Mouse (Mus musculus) limb, embryonic 10.5 days (tissue): ENCODE data around the gene Rabgap1l. TPM values are rescaled to one million over a fixed set of nuclear protein-coding genes. Genes with fewer than 3 reads are reported as not detected.
A peak's percentile ranks its signal among the peaks of the same experiment; 100 is the strongest.

Experiments used
- DNase-seq: peaks from one replicate; pipeline ENCODE4 v3.0.0-alpha.2; 2017; ENCODE audit warnings: low spot score
- H3K27ac ChIP-seq: fragments of 300-500 bp; sonication (generic); 2 replicates; pipeline ENCODE4 v1.5.1; 2016; ENCODE audit warnings: mild to moderate bottlenecking
- H3K27me3 ChIP-seq: fragments of 300-500 bp; sonication (generic); 2 replicates; pipeline ENCODE4 v1.6.1; 2016; ENCODE audit warnings: low read depth, mild to moderate bottlenecking; ENCODE audit not compliant: poor library complexity, severe bottlenecking
- H3K36me3 ChIP-seq: fragments of 300-500 bp; sonication (generic); 2 replicates; pipeline ENCODE4 v1.6.1; 2016; ENCODE audit warnings: mild to moderate bottlenecking, moderate library complexity
- H3K4me1 ChIP-seq: fragments of 300-500 bp; sonication (generic); 2 replicates; pipeline ENCODE4 v1.6.1; 2016
- H3K4me3 ChIP-seq: fragments of 300-500 bp; sonication (generic); 2 replicates; pipeline ENCODE4 v1.5.1; 2016; ENCODE audit warnings: mild to moderate bottlenecking, moderate library complexity
- H3K9me3 ChIP-seq: fragments of 300-500 bp; sonication (generic); replicated peaks from 2 replicates; pipeline ENCODE4 v1.6.1; 2016; ENCODE audit warnings: mild to moderate bottlenecking
- WGBS: fragments of 180-500 bp; shearing (Covaris S2); methylation state at CpG from one replicate; pipeline ENCODE4 v1.1.7; 2016; 5-methylcytosine and 5-hydroxymethylcytosine counted together
- polyA plus RNA-seq: library from polyadenylated mRNA; unstranded; fragments of >200 nt; fragmentation: Nextera tagmentation; extraction: Ambion mirVana; gene quantifications from 2 replicates; pipeline ENCODE4 v1.2.1, GENCODE M21; 2016

Gene Rabgap1l
- polyA plus RNA-seq = 9.0 and 12.5 TPM in 2 replicates

DNA sequence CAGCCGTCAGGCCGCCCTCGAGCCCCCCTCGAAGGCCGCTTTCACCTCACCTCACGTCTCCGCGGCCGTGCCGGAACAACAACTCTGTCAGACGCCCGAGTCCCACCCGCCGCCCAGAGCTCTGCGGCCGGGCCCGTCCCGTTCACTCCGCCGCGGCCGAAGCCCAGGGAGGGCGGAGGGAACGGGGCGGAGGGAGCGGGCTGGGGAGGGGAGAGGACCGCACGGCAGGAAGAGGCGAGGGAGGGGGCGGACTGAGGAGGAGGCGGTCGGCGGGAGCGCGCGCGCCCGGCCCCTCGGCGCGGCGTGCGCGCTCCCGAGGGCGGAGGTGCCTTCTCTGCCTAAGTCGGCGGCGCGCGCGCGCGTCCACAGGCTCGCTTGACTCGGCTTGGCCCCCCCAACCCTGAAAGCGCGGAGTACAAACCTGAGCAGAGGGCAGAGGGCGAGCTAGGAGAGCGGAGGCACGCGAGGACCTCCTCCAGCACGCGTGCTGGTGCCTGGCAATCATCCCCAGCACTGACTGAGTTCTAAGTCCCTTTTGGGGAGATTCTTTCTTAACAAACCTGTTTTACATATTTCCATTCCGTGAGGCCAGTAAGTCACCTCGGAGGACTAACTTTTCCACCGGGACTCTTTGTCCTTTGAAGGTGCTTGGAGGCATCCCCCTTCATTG, at the start of gene Rabgap1l:
Gene Rabgap1l (minus strand): TSS at position 526 of the 670 bp plus-strand sequence.
- peaks cover 10% of the 10 kb centered on the region for H3K4me1 ChIP-seq
- H3K9me3 ChIP-seq = no peaks in the 10 kb centered on the region
- under 1% methylated on average over 67 of the region's 67 CpGs for WGBS
- peak within 1 kb of the TSS; percentile 93 for H3K27ac ChIP-seq
- H3K4me3 ChIP-seq = peak within 1 kb of the TSS; percentile 96
- H3K27me3 ChIP-seq = no peaks in the 10 kb centered on the region
- no peaks in the 10 kb centered on the region for H3K36me3 ChIP-seq
- peak; percentile 92 for DNase-seq

DNA sequence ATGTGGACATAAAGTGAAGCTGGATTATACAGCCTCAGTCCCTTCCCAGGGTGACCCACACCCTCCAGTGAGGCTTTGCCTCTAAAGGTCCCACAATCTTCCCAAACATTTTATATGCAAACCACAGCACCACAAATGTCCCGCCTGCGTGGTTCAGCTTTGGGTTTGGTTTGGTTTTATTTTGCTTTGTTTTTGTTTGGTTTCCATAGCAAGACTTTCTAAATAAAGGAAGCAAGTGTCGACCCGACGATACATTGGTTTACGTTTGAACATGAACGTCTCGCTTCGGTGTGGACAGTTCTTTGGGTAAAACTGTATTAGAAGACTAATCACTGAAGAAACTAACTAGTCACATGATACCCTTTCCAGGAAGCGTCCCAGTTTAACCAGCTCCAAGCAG, 49.6 kb upstream of the Rabgap1l start:
- Histone ChIP-seq H3K27me3 (no peaks in the 10 kb centered on the region), H3K4me1 (no peaks in the 10 kb centered on the region), H3K4me3 (no peak overlapping the region), H3K9me3 (no peaks in the 10 kb centered on the region), H3K36me3 (no peaks in the 10 kb centered on the region), H3K27ac (no peak overlapping the region)
- DNase-seq = no peak
- WGBS = 94% methylated on average over 10 of the region's 10 CpGs

DNA sequence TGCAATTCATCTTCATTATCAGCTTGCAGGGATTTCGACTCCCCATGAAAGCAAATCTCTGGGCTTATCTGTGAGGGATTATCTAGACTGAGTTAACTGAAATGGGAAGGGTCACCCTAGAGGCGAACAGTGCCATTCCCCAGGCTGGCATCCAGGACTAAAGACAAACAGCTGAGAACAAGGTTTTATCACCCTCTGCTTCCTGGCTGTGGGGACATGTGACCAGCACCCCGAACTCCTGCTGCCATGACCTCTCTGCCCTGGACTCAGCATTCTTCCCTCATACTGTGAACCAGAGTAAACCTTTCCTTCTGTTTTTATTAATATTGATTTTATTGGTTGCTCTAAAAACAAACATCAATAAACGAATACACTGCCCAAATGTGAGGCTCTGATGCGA, 47.6 kb upstream of the Rabgap1l start:
- no peak for DNase-seq
- Histone ChIP-seq H3K27me3 (no peaks in the 10 kb centered on the region), H3K27ac (no peak overlapping the region), H3K4me3 (no peak overlapping the region), H3K36me3 (no peaks in the 10 kb centered on the region), H3K4me1 (no peaks in the 10 kb centered on the region), H3K9me3 (no peaks in the 10 kb centered on the region)
- WGBS = 64% methylated on average over 5 of the region's 5 CpGs

DNA sequence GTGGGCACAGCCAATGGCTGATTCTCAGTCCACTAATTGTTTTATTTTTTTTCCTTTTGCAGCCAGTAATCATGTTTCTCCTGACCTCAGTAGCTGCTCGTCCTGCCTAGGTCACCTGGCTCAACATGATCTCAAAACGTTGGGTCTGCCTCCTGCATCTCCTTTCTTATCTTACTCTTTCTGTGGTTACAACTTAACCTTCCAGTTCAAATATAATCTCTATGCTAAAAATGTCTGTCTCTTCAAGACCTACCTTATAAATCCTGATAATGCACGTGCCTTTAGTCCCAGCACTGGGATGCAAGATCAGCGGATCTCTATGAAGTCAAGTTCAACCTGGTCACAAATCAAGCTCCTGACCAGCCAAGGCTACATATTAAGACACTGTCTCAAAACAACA, 46.1 kb upstream of the Rabgap1l start:
- Histone ChIP-seq H3K4me3 (no peak overlapping the region), H3K27ac (no peak overlapping the region), H3K27me3 (no peaks in the 10 kb centered on the region), H3K36me3 (no peaks in the 10 kb centered on the region), H3K9me3 (no peaks in the 10 kb centered on the region), H3K4me1 (no peaks in the 10 kb centered on the region)
- DNase-seq = no peak
- WGBS = 74% methylated on average over 4 of the region's 4 CpGs

DNA sequence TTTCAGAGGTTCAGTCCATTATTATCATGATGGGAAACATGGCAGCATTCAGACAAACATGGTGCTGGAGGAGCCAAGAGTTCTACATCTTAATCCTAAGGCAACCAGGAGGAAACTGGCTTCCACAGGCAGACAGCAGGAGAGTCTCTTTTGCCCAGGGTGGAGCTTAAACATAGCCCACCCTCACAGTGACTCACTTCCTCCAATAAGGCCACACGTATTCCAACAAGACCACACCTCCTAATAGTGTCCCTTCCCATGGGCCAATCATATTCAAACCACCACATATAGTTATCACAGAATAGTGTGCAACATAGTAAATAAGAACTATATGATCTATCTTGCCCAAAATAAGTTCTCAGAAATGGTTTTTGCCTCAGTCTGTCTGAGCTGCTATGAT, 41.4 kb upstream of the Rabgap1l start:
- Histone ChIP-seq H3K36me3 (no peaks in the 10 kb centered on the region), H3K27me3 (no peaks in the 10 kb centered on the region), H3K9me3 (no peaks in the 10 kb centered on the region), H3K4me3 (no peak overlapping the region), H3K4me1 (no peaks in the 10 kb centered on the region), H3K27ac (no peak overlapping the region)
- DNase-seq = no peak
- WGBS = 89% methylated on average over 1 of the region's 1 CpGs

DNA sequence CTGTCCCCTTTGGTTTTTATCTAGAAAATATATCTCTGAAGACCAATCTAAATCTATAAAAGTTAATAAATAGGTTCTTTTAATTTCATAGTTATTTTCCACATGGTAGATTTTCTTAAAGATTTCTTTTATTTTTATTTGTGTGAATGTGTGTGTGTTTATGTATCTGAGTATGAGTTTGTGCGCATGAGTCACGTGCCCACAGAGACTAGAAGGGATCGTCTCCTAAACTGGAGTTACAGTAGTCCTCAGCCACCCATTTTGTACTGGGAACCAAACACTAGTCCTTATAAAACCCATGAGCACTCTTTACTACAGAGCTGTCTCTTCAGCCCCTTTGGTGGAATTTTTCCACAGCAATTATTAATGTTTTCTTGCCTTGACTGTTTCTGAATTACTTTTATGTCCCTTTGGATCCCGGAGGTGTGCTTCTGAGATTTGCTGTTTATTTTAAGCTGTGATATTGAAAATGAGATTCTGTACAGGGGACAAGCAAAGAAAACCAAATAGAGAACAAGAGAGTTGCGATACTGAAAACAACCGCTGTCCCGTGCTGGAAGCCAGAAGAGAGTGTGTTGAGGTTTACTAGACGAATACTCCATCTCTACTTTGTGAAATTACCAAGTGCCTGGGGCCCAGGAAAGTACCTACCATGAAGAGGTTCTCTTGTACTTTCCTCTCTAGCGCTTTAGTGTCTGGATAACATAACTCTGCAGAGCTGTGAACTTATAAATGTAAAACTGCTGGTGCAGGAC, 39.4 kb upstream of the Rabgap1l start:
- DNase-seq = no peak
- Histone ChIP-seq H3K4me1 (no peaks in the 10 kb centered on the region), H3K36me3 (no peaks in the 10 kb centered on the region), H3K27me3 (no peaks in the 10 kb centered on the region), H3K9me3 (no peaks in the 10 kb centered on the region), H3K4me3 (no peak overlapping the region), H3K27ac (no peak overlapping the region)
- 93% methylated on average over 9 of the region's 9 CpGs for WGBS

DNA sequence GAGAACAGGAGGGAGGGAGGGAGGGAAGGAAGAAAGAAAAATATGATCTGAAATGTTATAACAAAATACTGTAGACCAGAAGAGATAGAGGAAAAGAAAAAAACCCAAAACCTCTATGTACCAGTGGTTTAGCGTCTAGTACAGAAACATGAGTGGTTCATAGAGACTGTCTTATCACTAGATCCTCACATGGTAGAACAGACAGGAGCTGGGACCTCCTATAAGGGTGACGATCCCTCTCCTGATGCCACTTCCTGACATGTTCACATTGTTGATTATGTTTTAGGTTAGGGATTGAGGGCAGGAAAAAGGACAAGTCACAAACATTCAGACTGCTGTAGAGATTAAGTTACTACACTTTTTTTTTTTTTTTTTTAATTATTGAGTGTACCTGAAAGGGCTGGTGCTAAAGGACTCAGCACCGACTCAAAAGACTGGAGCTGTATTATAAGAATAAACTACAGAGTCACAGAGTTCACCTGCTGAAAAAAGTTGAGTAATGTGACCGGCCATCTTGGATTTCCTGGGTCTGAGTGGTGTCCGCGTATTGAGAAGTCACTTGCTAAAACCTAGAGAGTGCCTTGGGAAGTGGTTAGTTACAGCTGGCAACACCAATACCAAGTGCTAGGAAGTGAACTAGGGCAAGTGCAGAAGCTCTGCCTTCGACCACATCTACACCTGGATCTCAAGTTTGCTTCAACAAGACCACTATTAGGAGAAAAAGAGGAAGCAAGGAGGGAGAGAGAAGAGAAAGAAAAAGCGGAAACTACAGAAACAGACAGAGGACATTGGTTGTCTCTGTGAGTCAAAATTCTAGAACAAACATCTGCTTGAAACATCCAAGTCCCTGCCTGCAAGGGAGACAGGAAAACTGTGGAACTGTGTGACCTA, 37.8 kb upstream of the Rabgap1l start:
- Histone ChIP-seq H3K27ac (no peak overlapping the region), H3K9me3 (no peaks in the 10 kb centered on the region), H3K4me3 (no peak overlapping the region), H3K4me1 (no peaks in the 10 kb centered on the region), H3K27me3 (no peaks in the 10 kb centered on the region), H3K36me3 (no peaks in the 10 kb centered on the region)
- WGBS = 92% methylated on average over 8 of the region's 8 CpGs
- DNase-seq = no peak

DNA sequence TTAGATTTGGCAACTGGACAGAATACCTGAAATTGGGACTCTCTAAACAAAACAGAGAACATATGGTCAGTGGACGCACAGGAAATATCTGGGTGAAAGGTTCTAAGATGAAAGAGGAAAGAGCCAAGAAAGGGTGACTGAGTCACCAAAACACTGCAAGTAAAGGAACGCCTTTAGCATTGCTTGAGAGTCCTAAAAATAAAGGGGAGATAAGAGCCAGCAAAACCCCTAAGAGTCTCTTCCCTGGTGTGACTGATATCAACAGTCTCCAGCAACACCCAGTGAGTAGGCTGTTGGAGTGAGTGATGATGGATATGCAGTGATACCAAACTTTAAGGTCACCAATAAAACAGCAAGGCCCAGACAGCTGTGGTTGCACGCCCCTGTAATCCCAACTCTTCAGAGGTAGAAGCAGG, 32.4 kb upstream of the Rabgap1l start:
- H3K9me3 ChIP-seq = no peaks in the 10 kb centered on the region
- H3K27me3 ChIP-seq = no peaks in the 10 kb centered on the region
- H3K27ac ChIP-seq = no peak overlapping the region
- no peak for DNase-seq
- WGBS = 70% methylated on average over 3 of the region's 3 CpGs
- no peak overlapping the region for H3K4me3 ChIP-seq
- no peaks in the 10 kb centered on the region for H3K4me1 ChIP-seq
- no peaks in the 10 kb centered on the region for H3K36me3 ChIP-seq

DNA sequence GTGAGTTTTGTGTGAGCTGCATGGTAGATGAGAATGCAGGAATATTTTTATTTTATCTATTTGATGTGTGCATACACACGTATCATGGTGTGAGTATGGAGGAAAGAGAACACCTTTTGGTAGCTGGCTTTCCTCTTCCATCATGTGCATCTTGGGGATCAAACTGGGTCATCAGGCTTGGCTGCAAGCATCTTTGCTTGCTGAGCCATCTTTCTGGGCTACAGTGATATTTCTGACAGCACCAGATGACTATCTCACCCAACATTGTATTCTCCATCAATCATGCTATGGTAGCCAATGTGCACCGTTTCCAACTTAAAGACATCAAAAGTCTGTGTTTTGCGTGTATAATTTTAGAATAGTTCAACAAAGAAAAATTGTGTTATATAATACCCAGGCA, 30.6 kb upstream of the Rabgap1l start:
- WGBS = 95% methylated on average over 3 of the region's 3 CpGs
- no peak for DNase-seq

DNA sequence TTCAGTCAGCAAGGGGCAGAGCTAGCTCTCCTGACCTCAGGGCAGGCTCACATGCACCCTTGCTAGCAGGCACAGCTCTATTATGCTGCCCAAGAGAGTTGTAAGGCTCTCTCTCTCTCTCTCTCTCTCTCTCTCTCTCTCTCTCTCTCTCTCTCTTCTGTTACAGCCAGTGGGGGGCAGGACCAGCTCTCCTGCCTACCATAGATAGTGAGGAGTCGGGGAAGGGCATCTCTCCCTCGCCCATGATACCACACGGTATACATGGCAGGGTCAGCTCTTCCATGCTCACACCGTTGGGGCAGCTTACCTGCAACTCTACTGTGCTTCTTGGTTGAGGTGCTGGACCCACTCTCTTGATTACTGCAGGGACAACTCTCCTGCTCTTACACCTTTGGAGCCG, 21.2 kb upstream of the Rabgap1l start:
- no peaks in the 10 kb centered on the region for H3K9me3 ChIP-seq
- 90% methylated on average over 5 of the region's 5 CpGs for WGBS
- DNase-seq = no peak
- H3K27me3 ChIP-seq = no peaks in the 10 kb centered on the region
- no peak overlapping the region for H3K4me3 ChIP-seq
- H3K27ac ChIP-seq = no peak overlapping the region
- H3K4me1 ChIP-seq = no peaks in the 10 kb centered on the region
- no peaks in the 10 kb centered on the region for H3K36me3 ChIP-seq

More for the DNA sequence above, 30.6 kb upstream of the Rabgap1l start:
- Histone ChIP-seq H3K4me1 (no peaks in the 10 kb centered on the region), H3K27ac (no peak overlapping the region), H3K9me3 (no peaks in the 10 kb centered on the region), H3K27me3 (no peaks in the 10 kb centered on the region), H3K4me3 (no peak overlapping the region), H3K36me3 (no peaks in the 10 kb centered on the region)

DNA sequence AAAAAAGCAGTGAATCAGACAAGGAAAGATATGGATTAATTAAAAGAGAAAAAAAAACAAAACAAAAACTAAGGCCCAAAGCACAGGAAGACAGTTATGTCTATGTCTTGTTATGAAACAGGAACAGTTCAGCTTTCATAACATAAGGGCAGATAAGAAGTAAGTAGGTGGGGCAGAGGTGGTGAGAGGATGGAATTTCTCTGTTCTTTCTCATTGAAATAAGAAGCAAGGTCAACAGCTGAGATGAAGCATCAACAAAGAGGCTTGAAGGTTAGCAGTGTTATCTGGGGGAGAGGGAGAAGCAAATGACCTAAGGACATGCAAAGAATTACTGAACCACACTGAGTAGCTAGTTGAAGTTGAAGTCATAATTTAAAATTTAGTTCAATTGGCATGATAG, 19.4 kb upstream of the Rabgap1l start:
- Histone ChIP-seq H3K4me1 (no peaks in the 10 kb centered on the region), H3K9me3 (no peaks in the 10 kb centered on the region), H3K4me3 (no peak overlapping the region), H3K27me3 (no peaks in the 10 kb centered on the region), H3K36me3 (no peaks in the 10 kb centered on the region), H3K27ac (no peak overlapping the region)
- no peak for DNase-seq

DNA sequence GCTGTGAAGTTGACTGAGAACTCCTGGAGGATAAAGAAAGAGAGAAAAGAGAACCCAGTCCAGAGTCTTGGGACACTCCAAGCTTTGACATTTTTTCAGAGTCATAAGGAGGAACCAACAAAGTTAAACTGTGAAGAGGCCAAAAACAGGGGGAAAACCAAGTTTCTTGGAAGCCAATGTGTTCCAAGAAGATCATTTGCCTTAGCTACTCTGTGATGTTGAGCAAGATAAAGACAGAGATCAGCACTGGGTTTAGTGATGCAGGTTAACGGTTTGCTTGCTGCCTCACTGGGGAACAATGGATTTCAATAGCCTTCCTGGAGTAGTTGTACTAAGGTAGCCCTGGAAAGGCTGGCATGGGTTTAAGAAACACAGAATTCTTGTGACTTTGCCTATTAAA, 18.9 kb upstream of the Rabgap1l start:
- no peaks in the 10 kb centered on the region for H3K27me3 ChIP-seq
- no peak overlapping the region for H3K27ac ChIP-seq
- H3K36me3 ChIP-seq = no peaks in the 10 kb centered on the region
- no peaks in the 10 kb centered on the region for H3K4me1 ChIP-seq
- 87% methylated on average over 1 of the region's 1 CpGs for WGBS
- no peak overlapping the region for H3K4me3 ChIP-seq
- H3K9me3 ChIP-seq = no peaks in the 10 kb centered on the region
- no peak for DNase-seq

DNA sequence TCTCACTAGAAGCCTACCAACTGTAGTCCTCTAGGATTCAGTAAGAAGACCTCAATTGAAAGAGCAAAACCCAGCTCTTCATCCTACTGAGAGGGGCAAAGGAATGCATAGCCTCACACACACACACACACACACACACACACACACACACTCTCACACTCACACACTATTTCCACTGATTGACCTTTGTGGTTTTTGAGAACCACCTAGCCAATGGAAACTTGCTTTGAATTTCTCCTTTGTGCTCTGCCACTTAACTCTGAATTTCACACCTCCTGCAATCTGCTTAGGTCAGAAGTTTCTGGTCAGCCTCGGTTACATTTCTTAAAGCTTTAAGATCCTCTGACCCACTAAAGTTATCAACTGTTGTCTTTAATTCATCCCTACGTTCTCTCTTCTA, 12.3 kb upstream of the Rabgap1l start:
- Histone ChIP-seq H3K36me3 (no peaks in the 10 kb centered on the region), H3K4me3 (no peak overlapping the region), H3K27me3 (no peaks in the 10 kb centered on the region), H3K9me3 (no peaks in the 10 kb centered on the region), H3K27ac (no peak overlapping the region), H3K4me1 (no peaks in the 10 kb centered on the region)
- DNase-seq = no peak
- 45% methylated on average over 2 of the region's 2 CpGs for WGBS
